Mouse (Mus musculus) ES-Bruce4 (cell line): ENCODE results near the gene Rab3a. TPM values are rescaled to one million over a fixed set of nuclear protein-coding genes. Genes with fewer than 3 reads are reported as not detected.
A peak's percentile ranks its signal among the peaks of the same experiment; 100 is the strongest.

Experiments
- H3K27ac ChIP-seq: 2 replicates; pipeline ENCODE4 v1.5.1; 2012; ENCODE audit warnings: low read length, inconsistent platforms; ENCODE audit not compliant: insufficient read depth
- H3K27me3 ChIP-seq: 2 replicates; pipeline ENCODE4 v1.6.1; 2012; ENCODE audit warnings: mild to moderate bottlenecking, low read length, inconsistent platforms; ENCODE audit not compliant: control insufficient read depth, poor library complexity, insufficient read depth, severe bottlenecking
- H3K36me3 ChIP-seq: 2 replicates; pipeline ENCODE4 v1.6.1; 2012; ENCODE audit warnings: inconsistent platforms, mild to moderate bottlenecking, low read length, moderate library complexity; ENCODE audit not compliant: control insufficient read depth, poor library complexity, insufficient read depth, severe bottlenecking
- H3K4me1 ChIP-seq: one replicate; pipeline ENCODE4 v1.8.1; 2011; ENCODE audit warnings: low read length; ENCODE audit not compliant: control insufficient read depth, insufficient read depth
- H3K4me3 ChIP-seq: 2 replicates; pipeline ENCODE4 v1.5.1; 2011; ENCODE audit warnings: low read depth, mild to moderate bottlenecking, low read length
- H3K9ac ChIP-seq: 2 replicates; pipeline ENCODE4 v1.6.1; 2012; ENCODE audit warnings: low read depth, mild to moderate bottlenecking, inconsistent platforms; ENCODE audit not compliant: poor library complexity, severe bottlenecking
- H3K9me3 ChIP-seq: replicated peaks from 2 replicates; pipeline ENCODE4 v1.6.1; 2012; ENCODE audit warnings: mild to moderate bottlenecking, low read length, inconsistent platforms; ENCODE audit not compliant: control insufficient read depth, poor library complexity, insufficient read depth, severe bottlenecking
- CTCF ChIP-seq: IDR thresholded peaks from one replicate; pipeline ENCODE4 v1.8.1; 2011; ENCODE audit warnings: low read depth, low read length
- EP300 ChIP-seq: IDR thresholded peaks from 2 replicates; pipeline ENCODE4 v1.6.1; 2011; ENCODE audit warnings: low read depth, low read length; ENCODE audit not compliant: insufficient read depth
- POLR2A ChIP-seq: IDR thresholded peaks from one replicate; pipeline ENCODE4 v1.8.1; 2011; ENCODE audit warnings: low read length; ENCODE audit not compliant: insufficient read depth
- polyA plus RNA-seq: library from polyadenylated mRNA; stranded (reverse); fragments of >200 nt; gene quantifications from 2 replicates; pipeline ENCODE4 v1.2.4, GENCODE M21; 2011; ENCODE audit warnings: low read depth; ENCODE audit not compliant: missing spikeins, insufficient read depth, insufficient read length

Gene Rab3a
- polyA plus RNA-seq, 1 experiment: 6.3 TPM

- Histone ChIP-seq H3K4me1 (no peaks in the 10 kb centered on the region), H3K4me3 (peak within 1 kb of the TSS; percentile 2; the same call in 1 of the 2 replicates), H3K27me3 (no peaks in the 10 kb centered on the region), H3K9ac (no peak within 1 kb of the TSS), H3K27ac (no peak within 1 kb of the TSS), H3K9me3 (no peaks in the 10 kb centered on the region), H3K36me3 (no peaks in the 10 kb centered on the region)
- TF ChIP-seq EP300 (no peak), CTCF (no peak), POLR2A (no peak)
Measured at GRCm38 (mm10) chr8:70723486-70724210, 30.8 kb upstream of the Rab3a start, which contains the start of gene Pde4c. Gene Pde4c, plus strand, starts transcription at chr8:70723720.

GRCm38 (mm10) chr8:70724216-70724615, 30.3 kb upstream of the Rab3a start:
- TF ChIP-seq POLR2A: no peak
- TF ChIP-seq EP300: no peak
- no peak for TF ChIP-seq CTCF
- no peak overlapping the region for H3K27ac ChIP-seq
- no peaks in the 10 kb centered on the region for H3K27me3 ChIP-seq
- no peaks in the 10 kb centered on the region for H3K4me1 ChIP-seq
- H3K9ac ChIP-seq: no peak overlapping the region
- peak overlapping the region; percentile 2; the same call in 1 of the 2 replicates for H3K4me3 ChIP-seq
- no peaks in the 10 kb centered on the region for H3K9me3 ChIP-seq
- no peaks in the 10 kb centered on the region for H3K36me3 ChIP-seq

- H3K9me3 ChIP-seq: no peaks in the 10 kb centered on the region
- H3K27me3 ChIP-seq: no peaks in the 10 kb centered on the region
- no peak overlapping the region for H3K9ac ChIP-seq
- no peak overlapping the region for H3K4me3 ChIP-seq
- H3K36me3 ChIP-seq: no peaks in the 10 kb centered on the region
- no peak overlapping the region for H3K27ac ChIP-seq
- no peaks in the 10 kb centered on the region for H3K4me1 ChIP-seq
- TF ChIP-seq EP300 (no peak), CTCF (no peak), POLR2A (no peak)
Measured at GRCm38 (mm10) chr8:70725792-70726447, 28.6 kb upstream of the Rab3a start.

GRCm38 (mm10) chr8:70726721-70727120, 27.8 kb upstream of the Rab3a start:
- Histone ChIP-seq H3K27me3 (no peaks in the 10 kb centered on the region), H3K27ac (no peak overlapping the region), H3K4me3 (no peak overlapping the region), H3K9me3 (no peaks in the 10 kb centered on the region), H3K9ac (no peak overlapping the region), H3K4me1 (no peaks in the 10 kb centered on the region), H3K36me3 (no peaks in the 10 kb centered on the region)
- TF ChIP-seq EP300 (no peak), CTCF (no peak), POLR2A (no peak)

GRCm38 (mm10) chr8:70729808-70730475, 24.5 kb upstream of the Rab3a start:
- H3K9ac ChIP-seq: peak overlapping the region; percentile 55

More at GRCm38 (mm10) chr8:70729808-70730475, 24.5 kb upstream of the Rab3a start:
- Histone ChIP-seq H3K27ac (no peak overlapping the region), H3K4me3 (peak overlapping the region; percentile 54), H3K4me1 (peaks cover 4% of the 10 kb centered on the region), H3K36me3 (no peaks in the 10 kb centered on the region), H3K9me3 (no peaks in the 10 kb centered on the region), H3K27me3 (no peaks in the 10 kb centered on the region)
- TF ChIP-seq CTCF (no peak), EP300 (no peak), POLR2A (no peak)
